Mouse (Mus musculus) intestine, embryonic 15.5 days (tissue): Measurements from ENCODE around the gene Blzf1. TPM values are rescaled to one million over a fixed set of nuclear protein-coding genes. Genes with fewer than 3 reads are reported as not detected.

ENCODE experiments used
- ATAC-seq: fragments of 200-750 bp; cut with Nextera tagmentation; 2 replicates; pipeline ENCODE4 v1.8.0; 2017; ENCODE audit warnings: moderate TSS enrichment, moderate library complexity
- H3K27ac ChIP-seq: fragments of 300-500 bp; sonication (generic); 2 replicates; pipeline ENCODE4 v1.5.1; 2015; ENCODE audit warnings: mild to moderate bottlenecking, inconsistent platforms
- H3K27me3 ChIP-seq: fragments of 300-500 bp; sonication (generic); replicated peaks from 2 replicates; pipeline ENCODE4 v1.6.1; 2015; ENCODE audit warnings: inconsistent platforms
- H3K36me3 ChIP-seq: fragments of 300-500 bp; sonication (generic); 2 replicates; pipeline ENCODE4 v1.6.1; 2015; ENCODE audit warnings: inconsistent platforms
- H3K4me1 ChIP-seq: fragments of 300-500 bp; sonication (generic); replicated peaks from 2 replicates; pipeline ENCODE4 v1.6.1; 2015; ENCODE audit warnings: inconsistent platforms
- H3K4me2 ChIP-seq: fragments of 300-500 bp; sonication (generic); replicated peaks from 2 replicates; pipeline ENCODE4 v1.6.1; 2015; ENCODE audit warnings: mild to moderate bottlenecking, inconsistent platforms
- H3K4me3 ChIP-seq: fragments of 300-500 bp; sonication (generic); replicated peaks from 2 replicates; pipeline ENCODE4 v1.5.1; 2015; ENCODE audit warnings: inconsistent platforms
- H3K9ac ChIP-seq: fragments of 300-500 bp; sonication (generic); 2 replicates; pipeline ENCODE4 v1.6.1; 2015; ENCODE audit warnings: inconsistent platforms
- H3K9me3 ChIP-seq: fragments of 300-500 bp; sonication (generic); 2 replicates; pipeline ENCODE4 v1.6.1; 2016; ENCODE audit warnings: inconsistent platforms
- WGBS: fragments of 180-500 bp; shearing (Covaris S2); methylation state at CpG from one replicate; pipeline ENCODE4 v1.1.7; 2015; 5-methylcytosine and 5-hydroxymethylcytosine counted together
- polyA plus RNA-seq: library from polyadenylated mRNA; unstranded; fragments of >200 nt; fragmentation: Nextera tagmentation; extraction: Ambion mirVana; gene quantifications from 2 replicates; pipeline ENCODE4 v1.2.1, GENCODE M21; 2015

Gene Blzf1
- polyA plus RNA-seq, 1 experiment from 2014 or later: 25.7 TPM

DNA sequence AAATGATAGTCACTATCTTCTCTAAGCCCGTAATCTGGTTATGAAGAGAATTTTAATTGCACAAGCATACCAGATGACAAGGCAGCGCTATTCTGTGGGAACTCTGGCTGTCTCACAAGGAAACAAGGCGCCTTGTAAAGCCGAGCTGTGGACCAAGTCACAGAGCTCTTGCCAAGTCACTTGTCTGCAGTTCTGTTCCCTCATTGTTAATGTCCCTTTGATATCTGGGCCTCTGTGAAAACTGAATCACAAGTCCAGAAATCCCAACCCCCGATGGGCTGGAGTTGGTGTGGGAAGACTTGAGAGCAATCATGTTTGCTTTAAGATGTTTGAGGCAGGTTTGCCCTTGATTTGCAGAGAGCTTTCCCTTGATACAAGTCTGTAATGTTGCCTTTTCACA, 13.4 kb upstream of the Blzf1 start:
- Histone ChIP-seq H3K4me2 (no peak overlapping the region), H3K4me1 (peaks cover 19% of the 10 kb centered on the region), H3K4me3 (no peak overlapping the region), H3K27me3 (no peaks in the 10 kb centered on the region), H3K9ac (no peak overlapping the region), H3K27ac (0 out of 2 replicates have a peak overlapping the region, but pooled peaks have one; percentile 18), H3K36me3 (no peaks in the 10 kb centered on the region), H3K9me3 (no peaks in the 10 kb centered on the region)
- 65% methylated on average over 5 of the region's 5 CpGs for WGBS
- ATAC-seq: no peak

DNA sequence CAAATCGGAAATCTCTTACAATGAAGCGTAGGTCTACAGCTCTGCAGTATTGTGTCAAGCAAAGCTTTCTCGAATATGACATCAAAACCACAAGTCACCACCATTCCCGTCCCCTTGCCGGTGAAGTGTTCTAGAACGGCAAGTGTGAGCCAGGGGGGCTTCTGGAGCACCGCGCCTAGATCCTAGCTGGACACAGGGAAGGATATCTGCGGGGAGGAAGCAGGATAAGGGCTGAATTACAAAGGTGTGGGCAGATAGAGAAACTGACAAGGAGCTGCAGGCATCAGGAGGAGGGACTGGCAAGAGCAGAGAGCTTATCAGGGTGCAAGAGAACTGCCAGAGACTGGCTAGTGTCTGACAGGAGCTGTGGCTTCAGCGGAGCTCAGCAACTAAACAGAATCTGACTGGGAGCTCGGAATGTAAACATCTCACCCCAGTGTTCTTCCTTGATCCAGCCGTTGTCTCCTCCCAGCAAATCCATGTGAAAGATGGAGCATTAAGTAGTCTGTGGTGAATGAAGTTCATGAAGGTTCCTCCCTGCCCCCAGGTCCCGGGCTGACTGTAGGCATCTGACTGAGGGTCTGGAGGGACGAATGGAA, 12.4 kb upstream of the Blzf1 start:
- ATAC-seq: no peak

DNA sequence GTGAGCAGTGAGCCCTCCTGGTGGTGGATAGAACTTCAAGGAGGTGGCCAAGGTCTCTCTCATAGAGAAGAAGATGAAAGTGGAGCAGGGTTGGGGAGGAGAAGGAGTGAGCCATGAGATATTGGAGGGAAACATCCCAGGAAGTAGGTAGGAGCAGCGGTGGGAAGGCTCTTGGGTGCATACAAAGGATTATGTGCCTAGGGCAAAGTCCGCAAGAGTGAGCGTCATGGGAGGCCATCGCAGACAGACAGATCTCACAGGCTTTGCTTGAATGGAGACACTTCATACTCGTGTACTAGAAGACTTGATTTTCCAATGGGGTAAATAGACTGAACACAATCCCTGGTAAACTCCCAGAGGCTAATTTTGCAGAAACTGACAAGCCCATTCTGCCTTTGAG, 11.2 kb upstream of the Blzf1 start:
- ATAC-seq: 0 out of 2 replicates have a peak, but pooled peaks have one; percentile 27
- Histone ChIP-seq H3K27me3 (no peaks in the 10 kb centered on the region), H3K4me2 (no peak overlapping the region), H3K9ac (no peak overlapping the region), H3K4me3 (no peak overlapping the region), H3K36me3 (no peaks in the 10 kb centered on the region), H3K9me3 (no peaks in the 10 kb centered on the region), H3K27ac (no peak overlapping the region), H3K4me1 (peaks cover 19% of the 10 kb centered on the region)
- WGBS: 79% methylated on average over 5 of the region's 5 CpGs

More for the DNA sequence above, 12.4 kb upstream of the Blzf1 start:
- WGBS: 46% methylated on average over 14 of the region's 14 CpGs
- H3K9ac ChIP-seq: no peak overlapping the region
- no peak overlapping the region for H3K4me2 ChIP-seq
- H3K36me3 ChIP-seq: no peaks in the 10 kb centered on the region
- no peak overlapping the region for H3K27ac ChIP-seq
- peaks cover 19% of the 10 kb centered on the region for H3K4me1 ChIP-seq
- no peaks in the 10 kb centered on the region for H3K9me3 ChIP-seq
- no peaks in the 10 kb centered on the region for H3K27me3 ChIP-seq
- no peak overlapping the region for H3K4me3 ChIP-seq

DNA sequence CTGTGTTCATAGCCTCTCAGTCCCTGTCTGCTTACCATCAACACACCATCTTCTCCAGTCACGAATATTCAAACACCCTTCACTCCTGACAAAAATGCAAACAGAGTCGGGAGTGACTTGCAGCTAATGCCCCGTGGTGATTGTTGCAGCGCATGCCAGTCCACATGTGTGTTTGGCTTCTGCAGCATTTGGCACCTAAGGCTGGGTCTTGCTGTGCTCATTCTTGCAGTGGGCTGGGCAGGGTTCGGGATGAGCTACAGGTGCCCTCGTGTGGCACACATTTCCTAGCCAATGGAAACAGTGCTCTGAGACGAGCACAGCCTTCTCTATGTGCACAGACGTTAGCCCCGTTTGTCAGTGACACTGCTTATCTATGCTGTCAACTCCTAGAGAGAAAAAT, 10.0 kb upstream of the Blzf1 start:
- Histone ChIP-seq H3K27me3 (no peaks in the 10 kb centered on the region), H3K9ac (no peak overlapping the region), H3K9me3 (no peaks in the 10 kb centered on the region), H3K4me3 (no peak overlapping the region), H3K4me1 (peaks cover 19% of the 10 kb centered on the region), H3K36me3 (no peaks in the 10 kb centered on the region), H3K4me2 (no peak overlapping the region), H3K27ac (no peak overlapping the region)
- WGBS: 67% methylated on average over 9 of the region's 9 CpGs
- ATAC-seq: no peak

DNA sequence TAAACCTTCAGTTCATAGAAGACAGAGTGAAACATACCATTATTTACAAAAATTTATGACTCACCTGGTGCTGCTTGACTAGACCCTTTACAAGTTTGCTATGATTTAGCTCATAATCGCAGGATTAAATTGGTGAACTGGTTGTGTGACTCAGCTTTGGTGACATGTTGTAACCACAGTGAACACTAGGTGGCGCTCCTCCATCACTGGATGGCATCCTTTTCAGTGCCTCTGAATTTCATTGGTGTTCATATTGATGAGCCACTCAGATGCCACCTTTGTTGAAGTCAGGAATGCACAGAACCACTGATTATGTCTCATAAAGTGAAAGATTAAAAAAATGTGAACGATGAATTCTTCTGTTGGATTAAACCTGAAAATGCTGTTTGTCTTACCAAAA, 9.4 kb upstream of the Blzf1 start:
- no peaks in the 10 kb centered on the region for H3K27me3 ChIP-seq
- H3K4me2 ChIP-seq: no peak overlapping the region
- H3K36me3 ChIP-seq: no peaks in the 10 kb centered on the region
- no peak for ATAC-seq
- H3K4me3 ChIP-seq: no peak overlapping the region
- no peak overlapping the region for H3K9ac ChIP-seq
- H3K27ac ChIP-seq: no peak overlapping the region
- no peaks in the 10 kb centered on the region for H3K9me3 ChIP-seq
- 29% methylated on average over 3 of the region's 3 CpGs for WGBS
- H3K4me1 ChIP-seq: peaks cover 19% of the 10 kb centered on the region

DNA sequence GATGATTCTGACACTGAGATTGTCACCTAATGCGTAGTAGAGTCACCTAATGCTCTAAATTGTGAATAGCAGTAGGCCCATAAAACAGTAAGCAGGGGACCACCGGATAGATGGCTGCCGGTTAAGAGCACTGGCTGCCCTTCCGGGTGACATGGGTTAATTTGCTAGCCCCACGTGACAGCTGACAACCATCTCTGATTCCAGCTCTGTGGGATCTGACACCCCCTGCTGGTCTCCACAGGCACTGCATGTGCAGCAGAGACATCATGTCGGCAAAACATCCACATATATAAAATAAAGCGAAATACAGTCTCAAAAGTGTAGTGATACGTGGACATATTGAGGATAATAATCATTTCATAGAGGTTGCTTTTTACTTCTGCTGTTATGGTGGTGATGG, 8.0 kb upstream of the Blzf1 start:
- Histone ChIP-seq H3K4me2 (no peak overlapping the region), H3K4me3 (no peak overlapping the region), H3K9me3 (no peaks in the 10 kb centered on the region), H3K9ac (no peak overlapping the region), H3K27ac (no peak overlapping the region), H3K36me3 (no peaks in the 10 kb centered on the region), H3K4me1 (peaks cover 13% of the 10 kb centered on the region), H3K27me3 (no peaks in the 10 kb centered on the region)
- ATAC-seq: no peak
- WGBS: 76% methylated on average over 8 of the region's 8 CpGs

DNA sequence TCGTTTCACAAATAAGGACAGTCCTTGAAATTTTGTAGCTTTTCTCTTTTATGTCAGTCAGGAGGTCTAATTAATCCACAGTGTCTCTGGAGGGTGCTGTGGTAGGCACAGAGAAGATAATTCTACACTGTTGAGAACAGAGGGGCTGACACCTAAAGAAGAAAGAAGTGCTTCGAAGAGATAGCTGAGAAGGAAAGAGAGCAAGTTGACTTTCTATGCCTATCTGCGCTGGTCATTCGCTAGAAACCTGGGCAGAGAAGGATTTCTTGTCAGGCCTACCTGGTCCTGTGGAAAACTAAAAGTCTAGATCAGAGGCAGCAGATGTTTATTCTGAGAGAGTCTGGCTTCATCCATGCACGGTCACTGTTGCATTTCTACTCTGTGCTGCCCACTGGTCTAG, 6.8 kb upstream of the Blzf1 start:
- Histone ChIP-seq H3K9me3 (no peaks in the 10 kb centered on the region), H3K4me2 (no peak overlapping the region), H3K4me3 (no peak overlapping the region), H3K4me1 (peaks cover 8% of the 10 kb centered on the region), H3K36me3 (no peaks in the 10 kb centered on the region), H3K27ac (no peak overlapping the region), H3K9ac (no peak overlapping the region), H3K27me3 (no peaks in the 10 kb centered on the region)
- ATAC-seq: no peak
- 93% methylated on average over 5 of the region's 5 CpGs for WGBS

DNA sequence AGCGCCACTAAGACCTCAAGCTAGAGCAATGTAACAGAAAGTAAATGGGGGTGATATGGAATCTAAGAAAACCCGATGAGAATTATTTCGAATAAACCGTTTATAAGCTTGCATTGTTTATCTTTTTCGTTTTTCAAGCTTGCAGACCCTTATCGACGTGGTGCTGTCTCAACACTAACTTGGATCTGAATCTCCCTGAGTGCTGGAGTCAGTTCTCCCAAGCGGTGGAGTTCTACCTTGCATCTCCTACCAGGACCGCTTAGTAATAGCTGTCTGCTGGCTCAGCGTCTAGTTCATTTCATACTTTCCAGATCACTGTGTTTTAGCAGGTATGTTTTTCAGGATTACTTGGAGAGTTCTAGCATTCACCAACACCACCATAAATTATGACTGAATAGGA, 633 bp upstream of the Blzf1 start:
- 0 out of 2 replicates have a peak, but pooled peaks cover 10% of the 10 kb centered on the region for H3K4me1 ChIP-seq
- H3K9ac ChIP-seq: peak overlapping the region; percentile 8; the same call in 1 of the 2 replicates
- H3K27ac ChIP-seq: no peak overlapping the region
- 8% methylated on average over 10 of the region's 10 CpGs for WGBS
- no peaks in the 10 kb centered on the region for H3K27me3 ChIP-seq
- ATAC-seq: peak; percentile 36
- H3K4me2 ChIP-seq: peak overlapping the region; percentile 61
- 0 out of 2 replicates have a peak, but pooled peaks cover 2% of the 10 kb centered on the region for H3K36me3 ChIP-seq
- peak overlapping the region; percentile 83 for H3K4me3 ChIP-seq
- H3K9me3 ChIP-seq: no peaks in the 10 kb centered on the region

DNA sequence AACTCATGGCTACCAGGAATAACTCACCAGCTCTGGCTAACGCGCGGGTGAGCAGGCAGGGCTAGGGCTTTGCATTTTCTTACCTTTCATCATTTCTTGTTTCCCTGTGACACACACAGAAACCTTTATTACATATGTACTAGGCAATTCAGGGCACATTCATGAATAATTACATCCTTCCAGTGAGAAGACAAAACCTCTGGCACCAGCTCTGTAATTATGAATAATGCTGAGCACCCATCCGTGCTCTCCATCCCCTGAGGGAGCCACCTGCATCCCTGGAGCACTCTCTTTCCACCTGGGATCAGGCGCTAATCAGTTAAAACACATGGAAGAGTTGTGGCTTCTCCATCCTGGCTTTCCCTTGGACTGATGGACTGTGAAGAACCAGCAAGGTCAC, 3.5 kb downstream of the Blzf1 start, which contains the start of gene Nme7:
Gene Nme7, plus strand, starts transcription at position 301 of the 400 bp plus-strand sequence.
- Histone ChIP-seq H3K9ac (no peak within 1 kb of the TSS), H3K36me3 (peaks cover 9% of the 10 kb centered on the region), H3K27ac (no peak within 1 kb of the TSS), H3K4me3 (no peak within 1 kb of the TSS), H3K4me1 (0 out of 2 replicates have a peak, but pooled peaks cover 10% of the 10 kb centered on the region), H3K4me2 (no peak within 1 kb of the TSS), H3K27me3 (no peaks in the 10 kb centered on the region), H3K9me3 (no peaks in the 10 kb centered on the region)
- WGBS: 89% methylated on average over 5 of the region's 5 CpGs
- no peak for ATAC-seq

DNA sequence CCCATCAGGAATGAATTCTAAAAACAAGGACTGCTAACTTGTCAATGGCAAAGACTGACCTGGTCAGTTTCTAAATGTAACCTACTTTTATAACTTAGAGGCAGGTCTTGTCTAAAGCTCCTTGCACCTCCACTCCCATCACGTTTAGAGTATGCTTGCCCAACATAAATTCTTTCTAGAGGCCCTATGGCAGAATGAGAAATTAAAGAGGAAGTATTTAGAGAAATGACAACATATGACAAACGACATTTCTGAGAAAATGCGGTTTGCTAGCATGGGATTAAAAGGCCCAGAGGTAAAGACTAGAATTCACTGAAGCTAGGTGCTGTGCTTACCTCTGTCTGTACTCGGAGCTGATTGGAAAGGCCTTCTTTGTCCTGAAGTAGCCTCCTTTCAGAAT, 5.3 kb downstream of the Blzf1 start:
- no peak overlapping the region for H3K4me2 ChIP-seq
- H3K4me1 ChIP-seq: 0 out of 2 replicates have a peak, but pooled peaks cover 5% of the 10 kb centered on the region
- no peaks in the 10 kb centered on the region for H3K27me3 ChIP-seq
- peaks cover 15% of the 10 kb centered on the region for H3K36me3 ChIP-seq
- H3K27ac ChIP-seq: no peak overlapping the region
- 85% methylated on average over 4 of the region's 4 CpGs for WGBS
- no peak overlapping the region for H3K9ac ChIP-seq
- H3K9me3 ChIP-seq: no peaks in the 10 kb centered on the region
- no peak overlapping the region for H3K4me3 ChIP-seq
- no peak for ATAC-seq

DNA sequence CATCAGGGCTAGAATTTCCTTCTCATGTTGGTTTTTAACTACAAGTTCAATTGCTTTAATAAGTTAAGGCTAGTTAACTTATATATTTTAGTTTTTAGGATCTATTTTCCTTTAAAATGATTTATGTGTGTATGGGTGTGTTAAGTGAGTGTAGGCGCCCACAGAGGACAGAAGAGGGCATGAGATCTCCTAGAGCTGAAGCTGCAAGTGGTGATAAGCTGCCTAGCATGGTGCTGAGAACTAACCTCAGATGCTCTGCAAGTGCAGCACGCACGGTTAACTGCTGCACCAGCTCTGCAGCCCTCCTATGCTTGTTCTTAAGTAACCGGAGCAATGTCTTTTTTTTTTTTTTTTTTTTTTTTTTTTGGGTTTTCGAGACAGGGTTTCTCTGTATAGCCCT, 10.8 kb downstream of the Blzf1 start:
- no peak overlapping the region for H3K9ac ChIP-seq
- H3K27ac ChIP-seq: no peak overlapping the region
- ATAC-seq: no peak
- H3K27me3 ChIP-seq: no peaks in the 10 kb centered on the region
- no peak overlapping the region for H3K4me3 ChIP-seq
- WGBS: 96% methylated on average over 4 of the region's 5 CpGs
- no peaks in the 10 kb centered on the region for H3K4me1 ChIP-seq
- H3K4me2 ChIP-seq: no peak overlapping the region
- H3K9me3 ChIP-seq: no peaks in the 10 kb centered on the region
- H3K36me3 ChIP-seq: peaks cover 23% of the 10 kb centered on the region

DNA sequence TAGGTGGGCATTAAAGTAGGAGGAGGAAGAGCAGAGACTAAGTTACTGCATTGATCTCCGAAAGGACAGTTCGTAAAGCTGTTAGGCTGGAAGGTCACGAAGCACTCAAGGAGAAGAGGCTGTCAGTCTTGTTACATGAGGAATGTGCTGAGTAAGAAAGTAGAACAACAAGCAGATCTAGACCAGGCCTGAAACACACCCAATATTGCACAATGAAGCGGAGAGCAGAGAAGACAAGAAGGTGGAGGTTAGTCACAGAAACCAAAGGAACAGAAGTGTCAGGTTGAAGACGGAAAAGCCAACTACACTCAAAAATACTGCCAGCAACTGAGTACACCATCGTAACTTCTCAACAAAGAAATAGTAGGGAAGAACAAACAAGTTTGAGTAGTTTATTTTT, 13.2 kb downstream of the Blzf1 start:
- no peaks in the 10 kb centered on the region for H3K27me3 ChIP-seq
- no peaks in the 10 kb centered on the region for H3K4me1 ChIP-seq
- 87% methylated on average over 6 of the region's 6 CpGs for WGBS
- H3K9me3 ChIP-seq: no peaks in the 10 kb centered on the region
- H3K36me3 ChIP-seq: peaks cover 19% of the 10 kb centered on the region
- no peak overlapping the region for H3K9ac ChIP-seq
- ATAC-seq: peak; percentile 65
- no peak overlapping the region for H3K4me3 ChIP-seq
- H3K4me2 ChIP-seq: no peak overlapping the region
- H3K27ac ChIP-seq: no peak overlapping the region

DNA sequence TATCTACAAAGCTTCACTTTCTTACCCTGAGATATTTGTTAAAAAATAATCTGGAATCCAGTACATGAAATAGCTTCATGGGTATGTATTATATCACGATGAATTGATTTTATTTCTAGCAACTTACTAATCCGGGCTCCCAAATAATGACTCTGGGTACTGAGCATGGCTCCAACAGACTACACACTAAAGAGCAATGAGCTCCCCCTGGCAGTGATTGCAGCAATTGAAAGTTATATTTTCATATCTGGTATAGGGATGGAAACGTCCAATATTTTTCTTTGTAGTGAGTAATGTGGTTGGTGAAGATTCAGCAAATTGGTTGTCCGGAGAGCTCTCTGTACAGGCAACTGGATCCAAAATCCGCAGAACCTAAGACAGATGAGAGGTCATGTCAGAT, 15.2 kb downstream of the Blzf1 start:
- Histone ChIP-seq H3K27ac (no peak overlapping the region), H3K4me3 (no peak overlapping the region), H3K36me3 (peaks cover 11% of the 10 kb centered on the region; the same call in 1 of the 2 replicates), H3K27me3 (no peaks in the 10 kb centered on the region), H3K4me1 (no peaks in the 10 kb centered on the region), H3K4me2 (no peak overlapping the region), H3K9ac (no peak overlapping the region), H3K9me3 (no peaks in the 10 kb centered on the region)
- WGBS: 86% methylated on average over 5 of the region's 5 CpGs
- ATAC-seq: no peak
